Mouse (Mus musculus): ENCODE data around the gene Sgcd. TPM values are rescaled to one million over a fixed set of nuclear protein-coding genes. Genes with fewer than 3 reads are reported as not detected.
"Not testable (repeated sequence)": the region's sequence is repeated elsewhere in the genome, so short reads cannot be mapped to it uniquely, and the experiment has no call there.

Gene Sgcd
- polyA plus RNA-seq, 1 experiment from 2014 or later, result 1.2 TPM

DNA sequence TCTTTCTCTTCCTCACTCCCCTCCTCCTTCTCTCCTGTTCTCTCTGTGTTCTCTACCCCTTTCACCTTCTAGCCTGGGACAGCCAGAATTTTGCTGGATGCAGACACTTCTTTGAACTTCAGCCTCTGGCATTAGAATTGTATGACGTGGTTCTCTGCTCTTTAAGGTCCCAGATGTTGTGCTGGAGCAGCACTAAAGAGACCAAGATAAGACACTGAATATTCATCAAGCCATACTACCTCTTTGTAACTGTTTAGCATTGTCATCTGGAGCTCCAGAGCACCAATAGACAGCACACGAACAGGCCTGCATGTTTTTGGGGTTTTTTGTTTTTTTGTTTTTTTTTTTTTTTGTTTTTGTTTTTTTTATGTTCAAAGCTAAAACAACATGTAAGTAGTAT, 541.0 kb downstream of the Sgcd start:
- Histone ChIP-seq H3K4me3 (ENCODE audit: low read depth, low read length) (no peak overlapping the region), H3K27ac (ENCODE audit: low read depth, low read length) (no peak overlapping the region), H3K36me3 (ENCODE audit: control insufficient read depth, insufficient read depth) (no peaks in the 10 kb centered on the region), H3K4me1 (replicated peaks; ENCODE audit: control insufficient read depth, insufficient read depth, low read length) (no peaks in the 10 kb centered on the region), H3K9me3 (ENCODE audit: control insufficient read depth) (no peaks in the 10 kb centered on the region), H3K4me2 (replicated peaks; ENCODE audit: low read depth) (no peak overlapping the region), H3K27me3 (replicated peaks; ENCODE audit: control insufficient read depth, insufficient read depth, low read length) (no peaks in the 10 kb centered on the region), H3K9ac (ENCODE audit: low read depth, low read length) (no peak overlapping the region)
- ATAC-seq, result no peak
- 62% methylated on average over 2 of the region's 2 CpGs for WGBS
- TF ChIP-seq CTCF (IDR thresholded peaks at IDR 0.05; ENCODE audit: low read depth), result no peak

DNA sequence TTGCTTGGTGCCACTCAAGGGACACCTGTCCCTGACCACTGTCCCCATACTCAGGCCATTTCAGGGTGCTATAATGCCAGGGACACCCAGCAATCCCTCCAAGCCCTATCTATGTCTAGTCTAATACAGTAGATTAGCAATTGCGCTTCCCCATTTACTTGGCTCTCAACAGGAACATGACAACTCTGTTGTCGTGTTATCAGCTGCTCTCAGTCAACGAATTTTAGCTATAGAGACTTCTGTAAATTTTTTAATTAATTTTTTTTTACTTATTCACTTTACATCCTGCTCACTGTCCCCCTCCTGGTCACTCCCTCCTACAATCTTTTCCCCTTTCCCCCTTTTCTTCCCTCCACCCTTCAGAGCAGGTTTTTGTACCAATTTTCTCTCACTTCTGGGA, 542.4 kb downstream of the Sgcd start:
- 77% methylated on average over 3 of the region's 3 CpGs for WGBS
- H3K9me3 ChIP-seq (ENCODE audit: control insufficient read depth), result no peaks in the 10 kb centered on the region
- no peak overlapping the region for H3K27ac ChIP-seq (ENCODE audit: low read depth, low read length)
- no peaks in the 10 kb centered on the region for H3K4me1 ChIP-seq (replicated peaks; ENCODE audit: control insufficient read depth, insufficient read depth, low read length)
- TF ChIP-seq CTCF (IDR thresholded peaks at IDR 0.05; ENCODE audit: low read depth), result no peak
- no peak overlapping the region for H3K4me2 ChIP-seq (replicated peaks; ENCODE audit: low read depth)
- no peak for ATAC-seq
- H3K4me3 ChIP-seq (ENCODE audit: low read depth, low read length), result no peak overlapping the region
- no peaks in the 10 kb centered on the region for H3K27me3 ChIP-seq (replicated peaks; ENCODE audit: control insufficient read depth, insufficient read depth, low read length)
- H3K9ac ChIP-seq (ENCODE audit: low read depth, low read length), result no peak overlapping the region
- no peaks in the 10 kb centered on the region for H3K36me3 ChIP-seq (ENCODE audit: control insufficient read depth, insufficient read depth)

DNA sequence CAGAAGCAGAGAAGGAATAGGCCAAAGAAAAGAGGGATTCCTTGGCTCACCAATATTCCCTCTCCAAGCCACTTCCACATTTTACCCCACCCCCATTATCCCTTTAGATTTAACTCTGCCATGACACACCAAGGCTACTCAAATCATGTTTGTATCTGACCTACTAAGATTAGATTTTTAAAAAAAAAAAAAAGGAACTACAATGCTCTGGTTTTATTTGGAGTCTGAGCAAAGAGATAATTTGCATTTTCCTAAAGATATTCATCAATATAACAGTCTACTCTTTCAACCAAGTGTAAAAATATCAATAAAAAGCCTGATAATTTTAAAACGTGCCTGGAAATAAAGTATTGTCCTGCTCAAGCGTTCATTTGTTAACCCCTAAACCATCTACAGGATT, 543.1 kb downstream of the Sgcd start:
- H3K27ac ChIP-seq (ENCODE audit: low read depth, low read length), result no peak overlapping the region
- H3K9me3 ChIP-seq (ENCODE audit: control insufficient read depth), result no peaks in the 10 kb centered on the region
- no peaks in the 10 kb centered on the region for H3K36me3 ChIP-seq (ENCODE audit: control insufficient read depth, insufficient read depth)
- WGBS, result 69% methylated on average over 2 of the region's 2 CpGs
- no peaks in the 10 kb centered on the region for H3K4me1 ChIP-seq (replicated peaks; ENCODE audit: control insufficient read depth, insufficient read depth, low read length)
- no peak for ATAC-seq
- TF ChIP-seq CTCF (IDR thresholded peaks at IDR 0.05; ENCODE audit: low read depth), result no peak
- no peak overlapping the region for H3K4me2 ChIP-seq (replicated peaks; ENCODE audit: low read depth)
- no peak overlapping the region for H3K4me3 ChIP-seq (ENCODE audit: low read depth, low read length)
- no peaks in the 10 kb centered on the region for H3K27me3 ChIP-seq (replicated peaks; ENCODE audit: control insufficient read depth, insufficient read depth, low read length)
- no peak overlapping the region for H3K9ac ChIP-seq (ENCODE audit: low read depth, low read length)

DNA sequence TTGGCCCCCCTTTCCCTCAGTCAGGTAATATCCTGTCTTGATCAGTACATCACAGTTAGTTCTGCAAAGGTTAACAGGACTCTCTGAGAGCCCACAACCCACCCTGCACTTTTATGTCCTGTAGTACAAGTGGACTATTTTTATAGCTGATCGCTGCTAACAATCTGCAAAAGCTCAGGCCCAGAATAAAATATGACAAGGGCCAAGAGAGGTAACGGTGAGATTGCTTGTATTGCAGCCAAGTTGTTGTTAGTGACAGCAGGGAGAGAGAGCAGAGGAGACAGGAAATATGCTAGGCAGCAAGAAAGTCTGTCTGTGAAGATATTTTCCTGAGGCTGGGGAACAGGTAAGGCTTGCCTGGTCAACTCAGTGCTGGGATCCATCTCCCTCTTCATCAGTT, 546.5 kb downstream of the Sgcd start:
- Histone ChIP-seq H3K36me3 (ENCODE audit: control insufficient read depth, insufficient read depth) (no peaks in the 10 kb centered on the region), H3K27ac (ENCODE audit: low read depth, low read length) (no peak overlapping the region), H3K4me1 (replicated peaks; ENCODE audit: control insufficient read depth, insufficient read depth, low read length) (no peaks in the 10 kb centered on the region), H3K27me3 (replicated peaks; ENCODE audit: control insufficient read depth, insufficient read depth, low read length) (no peaks in the 10 kb centered on the region), H3K9ac (ENCODE audit: low read depth, low read length) (no peak overlapping the region), H3K9me3 (ENCODE audit: control insufficient read depth) (no peaks in the 10 kb centered on the region), H3K4me2 (replicated peaks; ENCODE audit: low read depth) (no peak overlapping the region), H3K4me3 (ENCODE audit: low read depth, low read length) (no peak overlapping the region)
- no peak for TF ChIP-seq CTCF (IDR thresholded peaks at IDR 0.05; ENCODE audit: low read depth)
- WGBS, result 67% methylated on average over 2 of the region's 2 CpGs
- ATAC-seq, result no peak

DNA sequence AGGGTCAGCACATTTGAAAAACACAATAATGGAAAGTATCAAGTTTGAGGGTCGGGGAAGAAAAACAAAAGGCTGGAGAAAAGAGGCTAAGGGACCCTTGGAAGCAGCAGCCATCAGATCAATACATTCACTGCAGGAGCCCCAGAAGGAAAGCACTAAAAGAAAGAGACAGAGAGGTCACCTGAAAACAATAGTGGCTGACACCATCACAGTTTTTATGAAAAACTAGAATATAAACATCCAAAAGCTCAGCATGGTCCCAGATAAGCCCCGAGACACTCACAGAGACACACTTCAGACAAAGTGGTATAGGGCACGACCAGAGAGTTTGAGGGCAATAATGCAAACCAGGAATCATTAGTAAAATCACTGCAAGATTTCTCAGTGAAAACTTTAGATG, 589.2 kb downstream of the Sgcd start:
- no peaks in the 10 kb centered on the region for H3K36me3 ChIP-seq (ENCODE audit: control insufficient read depth, insufficient read depth)
- H3K9me3 ChIP-seq (ENCODE audit: control insufficient read depth), result no peaks in the 10 kb centered on the region
- no peak for TF ChIP-seq CTCF (IDR thresholded peaks at IDR 0.05; ENCODE audit: low read depth)
- H3K9ac ChIP-seq (ENCODE audit: low read depth, low read length), result no peak overlapping the region
- no peak for ATAC-seq
- no peaks in the 10 kb centered on the region for H3K4me1 ChIP-seq (replicated peaks; ENCODE audit: control insufficient read depth, insufficient read depth, low read length)
- no peaks in the 10 kb centered on the region for H3K27me3 ChIP-seq (replicated peaks; ENCODE audit: control insufficient read depth, insufficient read depth, low read length)
- no peak overlapping the region for H3K4me3 ChIP-seq (ENCODE audit: low read depth, low read length)
- no peak overlapping the region for H3K27ac ChIP-seq (ENCODE audit: low read depth, low read length)
- H3K4me2 ChIP-seq (replicated peaks; ENCODE audit: low read depth), result no peak overlapping the region
- 51% methylated on average over 3 of the region's 3 CpGs for WGBS

DNA sequence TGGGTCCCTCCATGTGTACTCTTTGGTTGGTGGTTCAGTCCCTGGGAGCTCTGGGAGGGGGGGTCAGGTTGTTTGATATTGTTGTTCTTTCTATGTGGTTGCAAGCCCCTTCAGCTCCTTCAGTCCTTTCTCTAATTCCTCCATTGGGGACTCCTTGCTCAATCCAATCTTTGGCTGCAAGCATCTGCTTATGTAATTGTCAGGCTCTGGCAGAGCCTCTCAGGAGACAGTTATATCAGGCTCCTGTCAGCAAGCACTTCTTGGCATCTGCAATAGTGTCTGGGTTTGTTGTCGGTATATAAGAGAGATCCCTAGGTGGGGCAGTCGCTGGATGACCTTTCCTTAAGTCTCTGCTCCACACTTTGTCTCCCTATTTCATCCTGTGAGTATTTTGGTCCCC, 598.0 kb downstream of the Sgcd start:
- H3K4me1 ChIP-seq (replicated peaks; ENCODE audit: control insufficient read depth, insufficient read depth, low read length); H3K9me3 ChIP-seq (ENCODE audit: control insufficient read depth); H3K27me3 ChIP-seq (replicated peaks; ENCODE audit: control insufficient read depth, insufficient read depth, low read length); H3K4me3 ChIP-seq (ENCODE audit: low read depth, low read length); H3K27ac ChIP-seq (ENCODE audit: low read depth, low read length); ATAC-seq; H3K4me2 ChIP-seq (replicated peaks; ENCODE audit: low read depth); H3K36me3 ChIP-seq (ENCODE audit: control insufficient read depth, insufficient read depth); H3K9ac ChIP-seq (ENCODE audit: low read depth, low read length): not testable (repeated sequence)
- WGBS, result 62% methylated on average over 2 of the region's 2 CpGs

DNA sequence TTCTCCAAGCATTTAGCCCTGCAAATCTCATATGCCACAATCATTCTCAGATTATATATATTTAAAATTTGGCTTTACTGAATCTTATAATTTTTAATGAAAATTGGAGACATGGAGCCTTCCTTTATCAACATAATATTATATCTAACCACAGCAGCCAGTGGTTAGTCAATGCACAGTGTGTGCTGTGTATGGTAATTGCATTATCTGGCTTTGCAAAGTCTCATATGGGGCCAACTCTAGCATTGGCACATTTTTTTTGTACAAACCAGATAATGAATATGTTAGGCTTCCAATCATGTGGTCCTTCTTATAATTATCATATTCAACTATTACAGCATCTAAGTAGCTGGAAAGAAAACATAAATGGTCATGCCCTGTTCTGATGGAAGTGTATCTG, 599.4 kb downstream of the Sgcd start:
- ATAC-seq, result no peak
- no peak overlapping the region for H3K27ac ChIP-seq (ENCODE audit: low read depth, low read length)
- TF ChIP-seq CTCF (IDR thresholded peaks at IDR 0.05; ENCODE audit: low read depth), result no peak

More for the DNA sequence above, 599.4 kb downstream of the Sgcd start:
- no peaks in the 10 kb centered on the region for H3K9me3 ChIP-seq (ENCODE audit: control insufficient read depth)
- no peaks in the 10 kb centered on the region for H3K4me1 ChIP-seq (replicated peaks; ENCODE audit: control insufficient read depth, insufficient read depth, low read length)
- no peak overlapping the region for H3K4me3 ChIP-seq (ENCODE audit: low read depth, low read length)
- H3K36me3 ChIP-seq (ENCODE audit: control insufficient read depth, insufficient read depth), result no peaks in the 10 kb centered on the region
- no peak overlapping the region for H3K9ac ChIP-seq (ENCODE audit: low read depth, low read length)
- H3K27me3 ChIP-seq (replicated peaks; ENCODE audit: control insufficient read depth, insufficient read depth, low read length), result no peaks in the 10 kb centered on the region
- H3K4me2 ChIP-seq (replicated peaks; ENCODE audit: low read depth), result no peak overlapping the region
